Mouse (Mus musculus) bone marrow, adult 2 months (tissue): ENCODE results near the gene Lce1b.

Experiments used
- CTCF ChIP-seq: fragments of 200-500 bp; IDR thresholded peaks from 2 replicates; pipeline ENCODE4 v1.5.1; 2011; ENCODE audit warnings: low read length, control low read depth; ENCODE audit not compliant: control insufficient read depth, insufficient read depth
- POLR2A ChIP-seq: fragments of 200-500 bp; IDR thresholded peaks from 2 replicates; pipeline ENCODE4 v1.6.1; 2011; ENCODE audit warnings: low read depth, mild to moderate bottlenecking, control low read depth, low read length, borderline replicate concordance; ENCODE audit not compliant: control insufficient read depth

- TF ChIP-seq POLR2A (no peak), CTCF (no peak)
These were observed 18.1 kb downstream of the Lce1b start for GRCm38 (mm10) chr3:92638653-92638991.
